Mouse (Mus musculus): ENCODE measurements at regions not wholly inside any gene's neighbourhood (a gene's known extent, or its start where the extent isn't known, plus 50 kb on each side); places are given as distances from the start of the nearest gene placed in this dataset.
A peak's percentile ranks its signal among the peaks of the same experiment; 100 is the strongest.

DNA sequence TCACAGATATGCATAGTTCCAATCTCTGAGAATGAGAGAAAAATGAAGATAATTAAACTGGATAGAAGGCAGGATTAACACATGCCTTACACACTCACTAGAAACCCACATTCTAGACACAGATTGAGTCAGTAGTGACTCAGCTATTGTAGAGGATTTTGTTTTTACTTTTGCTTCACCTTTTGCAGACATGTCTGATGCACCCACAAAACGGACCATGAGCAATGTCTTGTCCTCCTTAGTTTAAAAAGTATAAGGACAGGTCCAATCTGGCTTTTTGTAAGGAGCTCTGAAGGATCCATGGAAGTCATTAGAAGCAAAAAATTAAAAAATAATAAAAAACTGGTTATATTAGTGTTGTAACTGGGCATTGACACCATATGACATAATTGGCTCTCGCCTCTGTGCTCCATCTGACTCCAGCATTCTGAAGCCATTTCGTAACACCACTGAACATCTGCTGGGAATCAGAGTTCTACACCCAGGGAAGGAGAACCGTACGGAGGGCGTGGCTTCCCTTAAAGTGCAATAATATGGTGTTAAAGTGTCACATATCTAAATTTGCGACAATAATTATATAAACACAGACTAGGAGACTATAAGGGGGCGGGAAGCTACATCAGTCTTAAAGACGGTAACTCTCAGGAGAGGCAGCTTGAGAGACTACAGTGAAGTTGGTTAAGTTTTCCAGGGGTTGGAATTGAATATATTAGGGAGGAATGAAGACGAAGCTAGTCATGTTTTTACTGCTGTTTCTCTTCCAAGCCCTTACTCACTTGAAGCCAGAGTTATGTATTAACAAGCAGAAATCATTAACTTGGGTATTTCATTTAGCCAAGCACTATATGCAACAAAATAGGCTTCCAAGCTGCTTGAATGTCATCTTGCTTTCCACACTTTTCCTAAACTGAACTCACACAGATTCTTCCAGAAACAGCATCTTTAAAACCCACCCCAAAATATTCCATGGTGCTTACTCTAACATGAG is 558.0 kb downstream of the Ebf1 start:
- DNase-seq = no peak

DNA sequence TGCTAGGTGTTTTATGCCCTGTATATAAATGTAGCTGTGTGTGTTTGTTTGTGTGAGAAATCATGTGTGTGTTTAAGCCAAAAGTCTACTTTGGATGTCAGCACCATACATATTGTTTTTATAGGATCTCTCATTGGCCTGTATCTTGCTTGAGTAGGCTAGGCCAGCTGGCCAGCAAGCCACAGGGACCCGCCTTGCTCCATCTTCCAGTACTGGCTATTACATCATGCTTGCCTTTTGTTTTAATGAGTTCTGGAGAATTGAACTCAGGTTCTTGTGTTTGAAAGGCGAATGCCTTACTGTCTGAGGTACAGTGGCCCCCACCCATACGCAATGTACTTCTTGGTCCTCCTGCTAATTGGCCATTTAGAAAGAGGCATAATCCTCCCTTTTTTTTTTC is 559.9 kb downstream of the Ebf1 start:
- DNase-seq = no peak

DNA sequence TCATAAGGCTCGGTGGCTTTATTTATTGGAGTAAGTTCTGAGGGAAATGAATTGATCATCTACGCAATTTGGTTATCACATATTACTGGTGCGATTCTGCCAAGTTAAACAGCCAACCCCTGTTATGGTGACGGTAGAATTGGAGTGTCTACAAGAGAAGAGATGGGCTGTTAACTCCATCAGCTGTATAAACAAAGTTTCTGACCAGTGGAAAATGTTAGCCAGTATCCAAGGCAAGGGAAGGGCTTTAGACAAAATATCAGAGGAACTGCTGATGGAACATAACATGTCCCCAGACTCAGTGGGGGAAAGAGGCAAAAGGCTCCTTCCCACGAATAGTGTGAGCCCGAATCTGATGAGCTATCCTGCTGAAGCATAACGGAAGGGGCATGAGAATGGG is 560.9 kb downstream of the Ebf1 start:
- no peak for DNase-seq

DNA sequence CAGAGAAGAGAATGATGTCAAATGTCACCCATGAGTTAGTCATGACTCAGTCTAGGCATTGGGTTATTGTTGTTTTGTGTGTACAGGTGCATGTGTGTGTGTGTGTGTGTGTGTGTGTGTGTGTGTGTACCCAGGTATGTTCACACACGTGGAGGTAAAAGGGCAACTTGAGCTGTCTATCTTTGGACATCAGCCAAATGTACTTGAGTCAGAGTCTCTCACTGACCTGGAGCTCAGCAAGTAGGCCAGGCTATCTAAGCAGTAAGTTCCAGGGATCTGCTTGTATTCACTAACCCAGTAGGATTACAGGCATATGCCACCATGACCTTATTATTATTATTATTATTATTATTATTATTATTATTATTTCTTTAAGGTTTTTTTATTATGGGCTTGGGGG is 561.9 kb downstream of the Ebf1 start:
- DNase-seq = no peak

DNA sequence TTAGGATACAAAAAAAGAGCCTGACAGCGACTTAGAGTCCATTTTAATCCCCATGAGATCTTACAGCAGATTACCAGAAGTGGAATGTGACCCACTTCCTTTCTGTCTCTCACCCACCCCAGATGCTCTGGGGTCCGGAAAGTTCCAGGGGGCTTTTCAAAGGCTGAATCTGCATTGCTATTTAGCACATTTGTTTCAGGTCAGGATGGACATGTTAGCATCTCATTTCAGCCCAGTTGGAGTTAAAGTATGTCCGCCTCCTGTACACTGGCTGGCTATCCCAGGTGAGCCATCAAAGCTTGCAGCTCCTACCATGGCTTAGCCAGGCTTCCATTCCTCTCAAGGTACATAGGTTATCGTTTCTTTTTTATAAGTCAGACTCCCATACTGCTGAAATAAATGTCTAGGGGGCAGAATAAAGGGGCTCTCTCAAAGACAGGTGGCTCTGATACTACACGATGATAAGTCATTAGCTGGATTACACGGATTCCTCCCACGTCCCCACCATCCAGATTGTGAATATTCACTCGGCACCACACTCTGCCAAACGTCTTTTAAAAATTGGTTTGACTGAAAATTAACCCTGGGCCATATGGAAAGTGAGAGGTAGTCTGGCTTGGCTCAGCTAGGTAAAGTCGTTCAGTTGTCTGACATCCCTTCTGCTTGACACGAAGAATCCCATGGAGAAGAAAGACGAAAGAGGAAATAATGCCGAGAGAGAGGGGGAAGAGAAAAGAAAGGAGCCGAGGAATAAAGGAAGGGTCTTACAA is 573.7 kb downstream of the Ebf1 start:
- no peak for DNase-seq

DNA sequence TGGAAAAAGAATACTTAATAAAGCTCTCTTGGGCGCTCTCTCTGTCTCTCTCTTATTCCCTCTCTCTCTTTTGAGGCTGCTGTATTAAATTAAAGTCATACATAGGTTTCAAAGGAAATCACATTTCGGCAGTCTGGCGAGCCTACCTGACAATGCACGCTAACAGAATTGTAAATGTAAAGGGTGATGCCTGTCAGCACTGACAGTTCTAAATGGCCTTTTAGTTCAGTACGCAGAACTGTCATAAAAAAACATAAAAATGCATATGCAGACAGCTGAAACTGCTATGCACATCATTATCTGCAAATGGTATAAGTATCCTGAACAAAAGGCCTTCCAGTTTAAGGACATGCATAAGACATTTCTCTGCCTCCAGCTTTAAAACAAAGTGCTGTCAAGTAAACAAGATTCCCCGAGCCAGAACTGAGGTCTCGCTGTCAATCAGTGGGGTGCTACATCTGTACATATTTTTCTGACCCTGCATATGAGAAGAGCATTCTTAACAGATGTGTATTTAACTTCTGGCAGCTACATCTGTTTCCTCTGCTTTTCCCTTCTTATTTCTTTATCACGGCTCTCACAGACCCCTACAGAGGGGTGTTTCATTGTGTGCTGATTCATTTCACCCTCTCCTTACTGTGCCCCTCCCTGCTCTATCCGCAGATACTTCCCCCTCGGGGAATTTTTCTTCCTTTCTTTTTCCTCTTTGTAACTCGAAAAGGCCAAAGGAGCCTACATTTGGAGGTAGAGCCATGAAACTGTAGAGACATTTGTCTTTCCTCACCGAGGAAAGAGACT is 574.5 kb downstream of the Ebf1 start:
- no peak for DNase-seq

DNA sequence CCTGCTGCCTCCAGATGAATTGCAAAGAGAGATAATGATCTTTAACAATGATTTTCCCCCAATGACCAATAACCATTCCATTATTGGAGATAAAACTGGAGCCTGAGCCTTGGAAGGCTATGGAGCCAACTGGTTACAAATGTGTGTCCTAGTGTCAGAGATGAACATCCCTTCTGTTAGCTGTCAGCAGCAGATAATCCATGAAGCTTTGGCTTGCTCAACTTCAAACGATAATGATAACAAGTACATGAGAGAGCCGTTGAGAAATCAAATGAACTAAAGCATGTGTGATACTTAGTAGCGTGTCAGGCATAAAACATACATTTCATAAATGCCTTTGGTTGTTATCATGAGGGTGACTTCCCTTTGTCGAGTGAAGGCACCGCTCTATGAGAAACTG is 576.2 kb downstream of the Ebf1 start:
- DNase-seq = no peak

DNA sequence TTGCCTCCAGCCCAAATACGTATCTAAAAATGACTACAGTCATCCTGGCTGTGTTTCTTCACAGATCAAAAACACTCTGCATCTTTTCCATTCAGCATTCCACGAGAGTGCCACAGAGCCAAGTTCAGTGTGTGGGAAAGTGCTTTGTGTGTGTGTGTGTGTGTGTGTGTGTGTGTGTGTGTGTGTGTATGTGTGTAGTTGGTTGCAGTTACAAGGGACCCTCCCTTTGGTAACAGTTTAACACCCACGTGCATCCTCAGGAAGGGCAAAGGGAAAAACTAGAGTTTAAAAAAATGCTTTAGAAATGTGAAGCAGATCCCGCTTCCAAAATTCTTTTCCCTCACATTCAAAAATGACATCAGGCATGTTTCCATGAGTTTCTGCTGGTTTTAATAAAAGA is 582.4 kb downstream of the Ebf1 start:
- DNase-seq = no peak

DNA sequence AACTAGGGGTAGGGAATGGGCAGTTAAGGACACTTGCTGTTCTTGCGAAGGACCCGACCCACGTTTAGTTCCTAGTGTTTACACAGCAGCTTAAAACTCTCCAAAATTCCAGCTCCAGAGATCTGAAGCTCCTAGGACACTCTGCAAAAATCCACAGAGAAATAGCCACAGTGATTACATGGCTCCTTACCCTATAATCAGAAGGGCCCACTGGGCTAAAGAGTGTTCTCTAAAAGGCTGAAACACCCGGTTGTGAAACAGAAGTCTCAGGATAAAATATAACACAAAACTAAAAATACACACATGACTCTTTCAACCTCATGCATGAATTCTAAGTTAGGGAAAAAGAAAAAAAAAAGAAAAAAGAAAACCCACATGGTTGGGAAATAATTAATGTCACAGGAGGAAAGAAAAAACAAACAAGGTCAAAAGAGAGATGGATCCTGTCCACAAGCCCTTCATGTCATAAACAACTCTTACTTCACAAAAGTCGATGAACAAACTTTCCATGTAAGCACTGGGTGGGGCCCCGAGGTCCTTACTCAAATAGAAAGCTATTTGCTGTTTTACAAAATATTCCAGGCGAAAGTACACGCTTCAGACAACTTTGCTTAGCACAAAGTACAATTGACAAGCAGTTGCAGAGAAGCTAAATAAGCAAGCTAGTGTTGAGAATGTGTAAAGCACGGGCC is 583.7 kb downstream of the Ebf1 start:
- DNase-seq = no peak

DNA sequence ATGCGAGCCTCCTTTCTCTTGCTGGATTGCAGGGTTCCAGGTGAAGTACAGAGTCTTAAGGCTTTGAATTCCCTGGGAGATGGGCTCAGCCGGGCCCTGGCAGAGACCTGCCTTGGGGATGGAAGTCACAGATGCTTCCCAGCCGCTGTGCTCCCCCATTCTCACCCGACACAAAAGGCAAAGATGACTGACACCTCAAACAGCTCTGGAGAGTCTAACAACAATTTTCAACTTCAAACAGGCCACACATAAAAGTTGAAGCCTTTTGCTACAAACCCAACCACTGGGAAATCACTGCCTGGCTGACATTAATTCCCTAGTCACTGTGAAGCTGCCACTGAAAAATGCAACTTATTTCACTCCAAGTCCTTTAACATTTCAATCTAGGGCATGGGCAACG is 586.3 kb downstream of the Ebf1 start:
- no peak for DNase-seq

DNA sequence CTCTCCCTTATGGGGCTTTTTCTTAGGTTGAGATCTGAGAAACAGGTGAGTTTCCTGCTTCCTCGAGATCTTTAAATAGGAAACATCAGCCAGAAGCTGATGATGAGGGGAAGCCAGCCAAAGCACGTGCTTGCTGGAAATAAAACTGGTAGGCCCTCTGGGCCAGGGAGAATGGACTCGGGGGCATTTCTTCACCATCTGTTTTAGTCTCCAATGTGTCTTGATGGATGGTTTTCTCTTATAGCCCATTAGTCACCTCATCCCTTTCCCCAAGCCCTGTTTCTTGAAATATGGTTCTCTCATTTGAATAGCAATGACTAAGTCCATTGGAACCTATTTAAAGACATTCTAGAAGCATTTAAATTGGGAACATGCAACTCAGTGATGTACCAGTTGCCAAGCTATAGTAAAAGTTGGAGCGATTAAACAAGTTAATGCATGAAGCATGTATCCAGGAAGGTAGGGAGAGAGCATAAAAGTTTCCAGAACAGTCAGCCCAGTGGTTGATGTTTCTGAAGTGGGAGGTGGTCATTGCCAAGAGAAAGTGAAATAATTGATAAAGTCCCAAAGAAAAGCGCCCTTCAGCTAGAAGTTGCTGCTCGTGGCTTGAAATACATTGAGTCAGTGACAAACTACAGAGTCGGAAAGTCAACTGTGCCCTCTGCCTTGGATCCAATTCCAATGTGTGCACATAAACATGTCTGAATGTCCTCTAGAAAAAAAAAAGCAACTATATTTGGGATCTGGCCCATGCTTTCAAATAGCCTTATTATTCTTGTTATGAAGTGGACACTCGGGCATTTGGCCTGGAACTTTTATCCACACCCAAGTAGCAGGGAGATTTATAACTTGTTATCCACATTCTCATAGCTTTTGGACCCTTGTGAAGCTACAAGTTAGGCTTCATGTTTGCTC is 589.8 kb downstream of the Ebf1 start:
- DNase-seq = no peak

DNA sequence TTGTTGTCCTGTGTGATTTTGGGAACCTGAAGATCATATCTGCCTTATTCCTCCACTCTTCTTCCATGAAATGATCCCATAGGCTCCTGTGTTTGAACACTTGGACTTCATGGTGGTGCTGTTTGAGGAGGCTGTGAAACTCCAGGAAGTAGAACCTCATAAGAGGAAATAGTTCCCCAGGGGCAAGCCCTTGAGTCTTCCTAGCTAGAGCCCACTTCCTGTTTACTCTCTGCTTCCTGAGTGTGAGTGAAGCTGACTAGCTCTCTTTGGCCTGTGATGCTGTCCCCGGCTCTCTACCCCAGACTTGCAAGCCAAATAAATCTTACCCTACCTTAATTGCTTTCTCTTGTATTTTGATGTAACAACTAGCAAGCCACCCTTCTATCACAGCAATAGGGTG is 597.0 kb downstream of the Ebf1 start:
- DNase-seq = peak; percentile 28

DNA sequence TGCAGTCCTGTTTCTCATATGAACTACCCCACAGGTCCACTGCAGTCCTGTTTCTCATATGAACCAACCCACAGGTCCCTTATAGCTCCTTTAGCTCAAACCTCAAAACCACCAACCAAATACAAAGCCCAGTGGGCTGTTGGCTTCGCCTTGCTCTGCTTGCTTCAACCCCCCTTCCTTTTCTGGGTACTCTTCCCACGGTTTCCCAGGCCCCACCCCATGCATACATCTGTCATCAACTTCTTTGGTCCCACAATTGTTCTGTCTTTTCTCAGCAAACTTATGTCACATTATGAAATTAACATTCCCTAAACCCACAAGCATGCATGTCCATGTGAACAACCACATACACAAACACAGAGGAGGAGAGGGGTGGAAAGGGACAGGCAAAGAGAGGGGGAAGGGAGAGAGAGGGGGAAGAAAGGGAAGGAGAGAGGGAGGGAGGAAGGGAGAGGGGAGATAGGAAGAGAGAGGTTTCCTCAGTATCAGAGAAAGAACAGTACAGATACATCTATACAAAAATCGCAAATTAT is 599.9 kb downstream of the Ebf1 start:
- DNase-seq = no peak

DNA sequence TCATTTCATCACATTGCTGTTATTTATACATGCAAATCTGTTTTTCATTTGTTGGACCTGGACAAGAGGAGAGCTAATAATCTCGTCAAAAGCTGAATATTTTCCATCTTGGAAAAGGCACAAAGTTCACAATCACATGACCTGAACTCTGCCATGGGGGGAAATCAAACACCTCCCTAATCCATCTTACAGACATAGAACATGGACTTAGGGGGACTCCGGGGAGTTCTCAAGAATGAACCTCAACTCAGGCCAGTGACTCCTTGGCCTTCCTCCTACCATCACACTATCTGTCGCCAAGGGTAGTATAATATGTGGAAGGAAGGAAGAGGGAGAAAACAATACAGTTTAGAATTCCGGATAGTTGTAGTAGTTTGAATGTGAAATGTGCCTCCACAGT is 602.1 kb downstream of the Ebf1 start:
- no peak for DNase-seq

DNA sequence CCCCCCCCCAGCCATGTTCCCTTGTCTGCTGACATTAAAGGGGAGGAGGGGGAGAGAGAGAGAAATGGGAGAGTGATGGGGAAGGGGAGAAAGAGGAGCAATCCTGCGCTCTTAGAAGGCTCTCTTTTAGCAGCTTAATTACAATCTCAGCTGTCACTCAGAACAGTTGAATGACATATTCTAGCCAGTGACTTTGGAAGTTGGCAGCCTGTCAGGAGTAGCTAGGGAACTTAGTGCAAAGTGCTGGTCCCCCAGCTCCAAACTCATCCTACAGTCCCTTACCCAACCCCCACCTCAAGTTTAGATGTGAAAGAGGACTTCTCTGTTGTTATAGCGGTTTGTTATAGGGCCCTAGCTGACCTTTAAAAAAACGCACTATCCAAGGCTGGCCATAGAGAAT is 604.9 kb downstream of the Ebf1 start:
- DNase-seq = no peak

DNA sequence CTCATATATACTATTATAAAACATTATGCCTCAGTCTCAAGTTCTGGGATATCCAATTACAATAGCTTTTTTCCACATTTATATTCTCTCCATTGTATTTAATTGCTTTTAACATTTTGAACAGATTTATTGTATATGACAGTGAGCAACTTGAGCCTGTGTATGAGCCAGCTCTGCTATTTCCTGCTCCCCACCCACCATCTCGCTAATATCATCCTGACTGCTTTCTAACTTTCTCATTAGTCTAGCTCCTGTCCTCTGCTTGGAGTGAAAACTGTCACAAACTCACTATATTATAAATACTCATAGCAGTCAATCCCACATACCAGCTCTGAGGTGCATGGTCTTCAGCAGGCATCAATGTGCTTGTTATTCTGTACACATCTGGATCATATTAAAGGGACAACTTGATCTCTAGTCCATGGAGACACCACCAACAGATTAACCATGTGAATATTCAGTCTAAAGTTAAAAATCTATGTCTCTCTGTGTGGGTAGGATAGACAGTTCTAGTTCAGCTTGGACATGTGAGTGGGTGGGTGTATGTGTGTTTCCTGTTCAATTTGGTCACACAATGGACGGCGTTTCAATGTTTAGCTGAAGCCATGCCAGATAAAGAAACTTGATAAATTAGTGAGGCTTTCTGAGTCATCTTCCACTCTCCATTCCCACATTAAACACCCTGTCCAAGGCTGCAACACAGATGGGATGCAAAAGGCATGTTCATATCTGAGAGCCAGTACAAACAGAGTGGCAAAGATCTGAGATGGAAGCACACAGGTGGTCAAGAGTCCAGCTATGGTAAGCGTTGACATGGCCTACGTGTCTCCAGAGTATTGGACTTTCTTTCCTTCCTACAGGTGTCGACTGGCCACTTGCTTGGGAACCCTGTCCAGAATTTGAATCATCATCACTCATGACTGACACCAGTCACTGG is 616.1 kb upstream of the Clint1 start:
- no peak for DNase-seq

DNA sequence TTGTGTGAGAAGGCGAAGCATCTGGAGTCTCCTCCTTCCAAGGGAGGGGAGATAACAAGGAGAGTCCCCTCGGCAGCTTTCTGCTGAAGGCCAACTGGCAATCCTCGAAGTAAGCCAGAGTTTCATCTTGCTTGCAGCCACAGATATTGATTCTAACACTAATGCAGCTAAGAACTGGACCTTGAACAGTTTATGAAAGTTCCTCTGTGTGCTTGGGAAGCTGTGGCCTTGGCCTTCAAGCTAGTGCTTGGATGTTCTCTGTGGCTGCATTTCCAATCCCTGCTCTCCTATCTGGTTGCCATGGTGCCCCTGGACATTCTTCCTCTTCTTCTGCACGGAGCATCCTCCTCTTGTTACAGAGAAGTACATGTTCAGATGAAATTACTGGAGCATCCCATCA is 614.8 kb upstream of the Clint1 start:
- no peak for DNase-seq

DNA sequence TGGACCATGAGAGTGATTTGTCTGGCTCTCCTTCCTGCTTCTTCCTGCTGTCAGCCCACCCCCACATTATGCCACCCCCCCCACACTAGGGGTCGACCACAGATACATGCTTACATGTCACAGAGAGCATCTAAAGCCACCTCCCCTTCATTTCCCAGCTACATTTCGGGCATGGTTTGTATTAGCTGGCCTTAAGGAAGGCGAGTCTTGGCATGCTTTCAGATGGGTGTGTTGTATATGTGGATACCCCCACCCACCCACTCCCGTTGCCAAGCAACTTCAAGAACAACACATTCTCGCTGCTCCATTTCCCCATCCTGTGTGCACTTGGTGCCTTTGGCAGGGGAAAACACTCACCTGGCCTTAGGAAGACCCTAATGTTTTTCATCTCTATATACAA is 612.8 kb upstream of the Clint1 start:
- no peak for DNase-seq

DNA sequence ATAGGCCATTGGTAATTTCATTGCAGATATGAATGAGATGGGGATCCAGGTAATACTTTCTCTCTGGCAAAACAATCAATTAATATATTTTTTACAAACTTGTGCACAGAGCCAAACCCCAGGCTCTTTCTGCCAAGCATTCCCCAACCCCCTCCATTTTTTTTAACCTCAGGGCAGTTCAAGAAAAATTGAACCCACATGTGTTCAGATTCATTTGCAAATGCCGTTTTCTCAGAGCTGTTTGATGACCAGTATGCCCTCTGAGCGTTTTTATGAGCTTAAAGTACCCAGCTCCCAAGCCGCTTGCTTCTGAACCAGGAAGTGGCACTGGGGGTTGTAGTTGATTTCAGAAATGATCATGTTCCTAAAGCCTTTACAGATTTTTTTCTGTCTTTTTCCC is 611.4 kb upstream of the Clint1 start:
- DNase-seq = no peak

DNA sequence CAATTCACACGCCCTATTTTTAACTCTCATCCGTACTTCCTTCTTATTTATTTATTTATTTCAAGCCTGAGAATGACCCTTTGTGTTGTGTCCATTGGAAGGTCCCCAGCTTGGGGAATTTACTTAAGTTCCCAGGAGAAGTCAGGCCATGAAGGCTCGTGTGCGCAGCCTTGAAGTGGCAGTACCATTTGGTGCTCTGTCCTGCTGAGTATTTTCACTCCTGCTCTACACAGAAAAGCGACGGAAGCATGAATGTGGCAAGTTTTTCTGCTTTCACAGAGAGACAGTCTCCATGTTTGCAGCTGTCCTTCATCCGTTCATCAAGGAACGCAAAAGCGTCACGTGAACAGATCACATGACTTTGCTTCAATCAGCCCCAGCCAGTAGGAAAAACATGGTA is 610.2 kb upstream of the Clint1 start:
- DNase-seq = no peak
